Mouse (Mus musculus) lung, embryonic 16.5 days (tissue): ENCODE measurements around the gene Gm20696. TPM values are rescaled to one million over a fixed set of nuclear protein-coding genes. Genes with fewer than 3 reads are reported as not detected.
A peak's percentile ranks its signal among the peaks of the same experiment; 100 is the strongest.

Source experiments
- ATAC-seq: fragments of 200-750 bp; cut with Nextera tagmentation; 2 replicates; pipeline ENCODE4 v1.8.0; 2017; ENCODE audit warnings: low read depth, mild to moderate bottlenecking, moderate library complexity
- H3K27ac ChIP-seq: fragments of 300-500 bp; sonication (generic); 2 replicates; pipeline ENCODE4 v1.5.1; 2014; ENCODE audit warnings: mild to moderate bottlenecking, control low read depth, low read length
- H3K27me3 ChIP-seq: fragments of 300-500 bp; sonication (generic); 2 replicates; pipeline ENCODE4 v1.6.1; 2014; ENCODE audit warnings: low read depth, low read length, mixed read lengths; ENCODE audit not compliant: control insufficient read depth, insufficient read depth
- H3K36me3 ChIP-seq: fragments of 300-500 bp; sonication (generic); 2 replicates; pipeline ENCODE4 v1.6.1; 2014; ENCODE audit warnings: low read length; ENCODE audit not compliant: control insufficient read depth, insufficient read depth
- H3K4me1 ChIP-seq: fragments of 300-500 bp; sonication (generic); replicated peaks from 2 replicates; pipeline ENCODE4 v1.6.1; 2014; ENCODE audit warnings: low read length, mixed read lengths; ENCODE audit not compliant: control insufficient read depth, insufficient read depth
- H3K4me2 ChIP-seq: fragments of 300-500 bp; sonication (generic); 2 replicates; pipeline ENCODE4 v1.6.1; 2014; ENCODE audit warnings: low read depth, low read length, control low read depth
- H3K4me3 ChIP-seq: fragments of 300-500 bp; sonication (generic); 2 replicates; pipeline ENCODE4 v1.5.1; 2014; ENCODE audit warnings: mild to moderate bottlenecking, low read length, control low read depth
- H3K9ac ChIP-seq: fragments of 300-500 bp; sonication (generic); 2 replicates; pipeline ENCODE4 v1.6.1; 2014; ENCODE audit warnings: low read length, control low read depth
- H3K9me3 ChIP-seq: fragments of 300-500 bp; sonication (generic); 2 replicates; pipeline ENCODE4 v1.6.1; 2016; ENCODE audit warnings: low read length; ENCODE audit not compliant: control insufficient read depth
- WGBS: fragments of 180-500 bp; shearing (Covaris S2); extraction: QIAGEN DNeasy Blood & Tissue Kit; methylation state at CpG from one replicate; pipeline ENCODE4 v1.1.7; 2014; 5-methylcytosine and 5-hydroxymethylcytosine counted together
- polyA plus RNA-seq: library from polyadenylated mRNA; unstranded; fragments of >200 nt; fragmentation: Nextera tagmentation; extraction: Ambion mirVana; gene quantifications from 2 replicates; pipeline ENCODE4 v1.2.1, GENCODE M21; 2015

Gene Gm20696
- polyA plus RNA-seq, 1 experiment from 2014 or later = 2.3 TPM

DNA sequence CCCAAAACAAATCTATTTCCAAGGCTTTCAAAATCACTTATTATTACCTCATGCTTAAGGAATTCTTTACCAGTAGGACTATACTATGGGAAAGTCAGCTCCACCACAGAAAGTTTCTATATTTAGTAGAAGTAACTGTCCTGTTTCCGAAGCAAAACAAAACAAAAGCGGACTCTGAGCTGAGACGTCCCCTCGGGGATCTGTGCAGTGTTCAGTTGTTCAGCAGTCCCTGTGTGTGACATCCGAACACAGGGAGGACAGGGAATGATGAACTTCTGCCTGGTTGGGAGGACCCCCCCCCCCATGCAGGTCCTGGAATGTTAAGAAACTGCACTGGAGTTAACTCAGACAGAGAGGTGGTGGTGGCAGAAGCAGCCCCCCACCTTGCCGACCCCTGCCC lies 154.7 kb downstream of the Gm20696 start:
- ATAC-seq = 0 out of 2 replicates have a peak, but pooled peaks have one; percentile 26
- Histone ChIP-seq H3K4me1 (no peaks in the 10 kb centered on the region; the same call in 1 of the 2 replicates), H3K4me3 (no peak overlapping the region)

DNA sequence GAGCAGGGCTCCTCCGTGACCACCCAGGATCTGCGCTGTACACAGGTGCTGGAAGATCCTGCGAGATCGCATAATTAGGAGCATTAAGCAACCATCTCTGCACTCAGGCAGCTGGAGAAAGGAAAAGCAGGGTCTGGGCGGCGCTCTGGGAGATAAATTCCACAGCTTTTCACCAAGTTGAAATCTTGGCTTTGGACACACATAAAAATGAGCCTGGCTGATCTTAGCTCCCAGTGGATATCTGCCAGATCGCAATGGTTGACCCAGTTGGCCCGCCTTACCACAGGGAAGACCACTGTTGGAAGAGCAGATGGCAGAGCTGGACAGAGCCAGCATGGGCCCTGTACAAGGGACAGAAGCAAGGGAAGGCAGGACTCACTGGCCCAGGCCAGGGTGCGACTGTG lies 157.4 kb downstream of the Gm20696 start:
- Histone ChIP-seq H3K27ac (no peak overlapping the region), H3K4me2 (no peak overlapping the region), H3K27me3 (no peaks in the 10 kb centered on the region), H3K9me3 (no peaks in the 10 kb centered on the region), H3K9ac (no peak overlapping the region), H3K4me1 (no peaks in the 10 kb centered on the region; the same call in 1 of the 2 replicates), H3K36me3 (peaks cover 3% of the 10 kb centered on the region; the same call in 1 of the 2 replicates), H3K4me3 (no peak overlapping the region)
- WGBS = 84% methylated on average over 9 of the region's 9 CpGs
- peak; percentile 49; the same call in 1 of the 2 replicates for ATAC-seq

More for the DNA sequence above, 154.7 kb downstream of the Gm20696 start:
- Histone ChIP-seq H3K27me3 (no peaks in the 10 kb centered on the region), H3K9me3 (no peaks in the 10 kb centered on the region), H3K9ac (no peak overlapping the region; the same call in 1 of the 2 replicates), H3K27ac (no peak overlapping the region), H3K36me3 (no peaks in the 10 kb centered on the region), H3K4me2 (no peak overlapping the region)
- WGBS = 34% methylated on average over 6 of the region's 6 CpGs

GRCm38 (mm10) chr6:99506816-99507215 lies 159.8 kb downstream of the Gm20696 start:
- ATAC-seq = no peak
- WGBS = 70% methylated on average over 6 of the region's 6 CpGs

GRCm38 (mm10) chr6:99503741-99504140 lies 162.9 kb downstream of the Gm20696 start:
- H3K27me3 ChIP-seq = no peaks in the 10 kb centered on the region
- no peaks in the 10 kb centered on the region for H3K4me1 ChIP-seq
- H3K36me3 ChIP-seq = peaks cover 7% of the 10 kb centered on the region; the same call in 1 of the 2 replicates
- WGBS = 77% methylated on average over 1 of the region's 1 CpGs
- no peak overlapping the region for H3K4me3 ChIP-seq
- no peak overlapping the region for H3K9ac ChIP-seq
- no peak overlapping the region for H3K4me2 ChIP-seq
- no peak for ATAC-seq
- H3K9me3 ChIP-seq = no peaks in the 10 kb centered on the region
- no peak overlapping the region for H3K27ac ChIP-seq

More at GRCm38 (mm10) chr6:99506816-99507215, 159.8 kb downstream of the Gm20696 start:
- Histone ChIP-seq H3K4me3 (no peak overlapping the region), H3K4me1 (no peaks in the 10 kb centered on the region; the same call in 1 of the 2 replicates), H3K36me3 (peaks cover 7% of the 10 kb centered on the region; the same call in 1 of the 2 replicates), H3K4me2 (no peak overlapping the region), H3K27ac (no peak overlapping the region), H3K27me3 (no peaks in the 10 kb centered on the region), H3K9ac (no peak overlapping the region), H3K9me3 (no peaks in the 10 kb centered on the region)

GRCm38 (mm10) chr6:99502727-99503126 lies 163.9 kb downstream of the Gm20696 start:
- no peak overlapping the region for H3K9ac ChIP-seq
- H3K9me3 ChIP-seq = no peaks in the 10 kb centered on the region
- no peak overlapping the region for H3K4me2 ChIP-seq
- H3K27ac ChIP-seq = no peak overlapping the region
- no peaks in the 10 kb centered on the region for H3K27me3 ChIP-seq
- no peak for ATAC-seq
- H3K36me3 ChIP-seq = peaks cover 7% of the 10 kb centered on the region; the same call in 1 of the 2 replicates
- no peak overlapping the region for H3K4me3 ChIP-seq
- no peaks in the 10 kb centered on the region for H3K4me1 ChIP-seq
- 70% methylated on average over 2 of the region's 2 CpGs for WGBS

DNA sequence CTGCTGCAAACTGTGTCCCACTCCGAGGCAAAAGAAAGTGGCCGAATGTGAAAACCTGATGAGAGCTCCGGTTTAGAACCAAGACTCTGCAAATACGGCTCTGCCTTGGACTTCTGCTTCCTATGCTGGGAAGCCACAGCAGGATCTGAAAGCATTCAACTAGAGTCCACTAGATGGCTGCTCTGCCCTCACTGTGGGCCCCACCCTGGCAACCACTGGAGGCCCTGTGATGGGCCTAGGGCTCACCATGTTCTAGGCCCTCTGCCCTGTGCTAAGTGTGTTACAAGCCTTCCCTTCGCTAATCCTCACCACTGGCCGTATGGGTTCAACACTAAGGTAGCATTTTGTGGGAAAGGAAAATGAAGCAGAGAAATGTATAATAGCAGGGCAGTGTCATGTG lies 164.3 kb downstream of the Gm20696 start:
- Histone ChIP-seq H3K4me1 (no peaks in the 10 kb centered on the region), H3K9me3 (no peaks in the 10 kb centered on the region), H3K4me2 (no peak overlapping the region), H3K36me3 (peaks cover 7% of the 10 kb centered on the region; the same call in 1 of the 2 replicates), H3K4me3 (no peak overlapping the region), H3K9ac (no peak overlapping the region), H3K27ac (no peak overlapping the region), H3K27me3 (no peaks in the 10 kb centered on the region)
- ATAC-seq = no peak; the same call in 1 of the 2 replicates
- 83% methylated on average over 6 of the region's 6 CpGs for WGBS

- H3K4me3 ChIP-seq = no peak overlapping the region
- no peak overlapping the region for H3K4me2 ChIP-seq
- peaks cover 7% of the 10 kb centered on the region; the same call in 1 of the 2 replicates for H3K36me3 ChIP-seq
- no peaks in the 10 kb centered on the region for H3K9me3 ChIP-seq
- H3K4me1 ChIP-seq = no peaks in the 10 kb centered on the region
- H3K27ac ChIP-seq = no peak overlapping the region
- WGBS = 92% methylated on average over 3 of the region's 3 CpGs
- ATAC-seq = no peak
- H3K9ac ChIP-seq = no peak overlapping the region
- H3K27me3 ChIP-seq = no peaks in the 10 kb centered on the region
Observed at GRCm38 (mm10) chr6:99500570-99501270, 165.9 kb downstream of the Gm20696 start.

GRCm38 (mm10) chr6:99498082-99498481 lies 168.5 kb downstream of the Gm20696 start:
- Histone ChIP-seq H3K27me3 (no peaks in the 10 kb centered on the region), H3K9ac (no peak overlapping the region), H3K27ac (no peak overlapping the region), H3K9me3 (no peaks in the 10 kb centered on the region), H3K4me2 (no peak overlapping the region), H3K4me3 (no peak overlapping the region), H3K36me3 (no peaks in the 10 kb centered on the region), H3K4me1 (peaks cover under 1% of the 10 kb centered on the region; the same call in 1 of the 2 replicates)
- 74% methylated on average over 7 of the region's 7 CpGs for WGBS
- no peak for ATAC-seq

- Histone ChIP-seq H3K27ac (no peak overlapping the region), H3K9ac (no peak overlapping the region), H3K4me3 (no peak overlapping the region), H3K27me3 (no peaks in the 10 kb centered on the region), H3K36me3 (no peaks in the 10 kb centered on the region), H3K4me2 (no peak overlapping the region), H3K4me1 (peaks cover 6% of the 10 kb centered on the region), H3K9me3 (no peaks in the 10 kb centered on the region)
- ATAC-seq = no peak
- 55% methylated on average over 5 of the region's 5 CpGs for WGBS
Observed at GRCm38 (mm10) chr6:99496114-99496513, 170.5 kb downstream of the Gm20696 start.
